22 mouse cellular contexts compared by ENCODE assay signal in the genomic region with DNA sequence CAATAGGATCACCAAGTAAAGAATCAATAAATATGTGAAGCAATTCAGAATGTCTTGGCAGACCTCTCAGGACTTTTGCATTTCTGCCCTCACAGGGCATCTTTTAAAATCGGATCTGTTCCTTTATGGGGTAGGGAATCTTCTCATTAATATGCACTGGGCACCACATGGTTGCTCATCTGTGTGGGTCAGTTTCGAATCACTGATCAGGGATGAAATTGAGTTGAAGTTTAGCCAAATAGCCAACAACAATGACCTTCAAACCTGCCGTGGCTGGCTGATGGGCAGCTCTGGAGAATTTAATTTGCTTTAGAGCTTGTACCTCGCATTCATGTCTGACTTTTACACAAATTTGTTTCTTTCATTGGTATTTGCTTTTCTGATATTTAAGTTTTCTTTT.
DNase-seq lines count a peak whose midpoint lies in the region; ATAC-seq lines count a peak whose summit lies in the region.
"Had no signal": no experiment of that assay in that cellular context is flagged by ENCODE, and none has a peak within 500 bp of the region (broad histone marks: within the 10 kb centered on the region; RNA-seq: fewer than 3 reads in every experiment).

No protein-coding gene starts in this region.

- no peaks in the 10 kb centered on the region for H3K27me3 ChIP-seq in hindbrain, embryonic 14.5 days (ENCODE audit: control insufficient read depth, insufficient read depth, low read length)
- no peaks in the 10 kb centered on the region for H3K27me3 ChIP-seq in hindbrain, embryonic 11.5 days (ENCODE audit: control insufficient read depth, insufficient read depth, low read length)
- H3K27me3 ChIP-seq in midbrain, embryonic 14.5 days (ENCODE audit: control insufficient read depth, insufficient read depth, low read length), result no peaks in the 10 kb centered on the region
- no peaks in the 10 kb centered on the region for H3K27me3 ChIP-seq in midbrain, embryonic 10.5 days (ENCODE audit: low read depth, poor library complexity, severe bottlenecking)
- H3K27me3 ChIP-seq: forebrain, embryonic 12.5 days; liver, embryonic 13.5 days; neural tube, embryonic 15.5 days had no signal

- ATAC-seq in hindbrain, embryonic 14.5 days (ENCODE audit: low FRiP score), result no peak
- ATAC-seq in hindbrain, embryonic 11.5 days (ENCODE audit: low FRiP score), result no peak
- ATAC-seq in midbrain, embryonic 14.5 days (ENCODE audit: low FRiP score, low TSS enrichment), result no peak
- ATAC-seq: inflammation-experienced regulatory T-cells, adult 6 months had no signal

- WGBS in hindbrain, embryonic 14.5 days, result 38% methylated on average over 4 of the region's 4 CpGs
- WGBS in hindbrain, embryonic 11.5 days, result 57% methylated on average over 4 of the region's 4 CpGs
- WGBS in midbrain, embryonic 14.5 days, result 10% methylated on average over 4 of the region's 4 CpGs
- 60% methylated on average over 4 of the region's 4 CpGs for WGBS in midbrain, embryonic 10.5 days

- H3K9ac ChIP-seq in hindbrain, embryonic 14.5 days, result no peak overlapping the region
- H3K9ac ChIP-seq in hindbrain, embryonic 11.5 days (ENCODE audit: low read depth, low read length), result no peak overlapping the region
- no peak overlapping the region for H3K9ac ChIP-seq in midbrain, embryonic 14.5 days (replicated peaks; ENCODE audit: low read length)
- H3K9ac ChIP-seq: forebrain, embryonic 12.5 days; liver, embryonic 13.5 days; lung, embryonic 14.5 days; neural tube, embryonic 15.5 days had no signal

- H3K4me3 ChIP-seq in hindbrain, embryonic 14.5 days (replicated peaks; ENCODE audit: low read length), result no peak overlapping the region
- H3K4me3 ChIP-seq in hindbrain, embryonic 11.5 days (ENCODE audit: low read depth, low read length), result no peak overlapping the region
- H3K4me3 ChIP-seq in midbrain, embryonic 14.5 days (replicated peaks; ENCODE audit: low read depth, low read length), result no peak overlapping the region
- H3K4me3 ChIP-seq in midbrain, embryonic 10.5 days, result no peak overlapping the region
- H3K4me3 ChIP-seq: forebrain, embryonic 12.5 days; gastrocnemius, adult 2 months; left cerebral cortex, adult 2 months; liver, embryonic 13.5 days; neural tube, embryonic 15.5 days had no signal

- H3K9me3 ChIP-seq in hindbrain, embryonic 14.5 days (ENCODE audit: control insufficient read depth, low read length), result no peaks in the 10 kb centered on the region
- H3K9me3 ChIP-seq in hindbrain, embryonic 11.5 days (ENCODE audit: control insufficient read depth, low read length), result no peaks in the 10 kb centered on the region
- H3K9me3 ChIP-seq in midbrain, embryonic 14.5 days (ENCODE audit: control insufficient read depth, low read length), result no peaks in the 10 kb centered on the region
- no peaks in the 10 kb centered on the region for H3K9me3 ChIP-seq in midbrain, embryonic 10.5 days (replicated peaks)
- H3K9me3 ChIP-seq: forebrain, embryonic 12.5 days; liver, embryonic 13.5 days; neural tube, embryonic 15.5 days had no signal

- H3K36me3 ChIP-seq in hindbrain, embryonic 14.5 days (replicated peaks; ENCODE audit: control insufficient read depth, insufficient read depth), result no peaks in the 10 kb centered on the region
- H3K36me3 ChIP-seq in hindbrain, embryonic 11.5 days (ENCODE audit: control insufficient read depth, insufficient read depth, low read length), result no peaks in the 10 kb centered on the region
- no peaks in the 10 kb centered on the region for H3K36me3 ChIP-seq in midbrain, embryonic 14.5 days (ENCODE audit: control insufficient read depth, insufficient read depth, low read length)
- no peaks in the 10 kb centered on the region for H3K36me3 ChIP-seq in midbrain, embryonic 10.5 days
- H3K36me3 ChIP-seq: forebrain, embryonic 12.5 days; liver, embryonic 13.5 days; neural tube, embryonic 15.5 days had no signal

- H3K4me1 ChIP-seq in hindbrain, embryonic 14.5 days (replicated peaks; ENCODE audit: control insufficient read depth, insufficient read depth, low read length), result no peaks in the 10 kb centered on the region
- H3K4me1 ChIP-seq in hindbrain, embryonic 11.5 days (replicated peaks; ENCODE audit: control insufficient read depth, insufficient read depth, low read length), result no peaks in the 10 kb centered on the region
- no peaks in the 10 kb centered on the region for H3K4me1 ChIP-seq in midbrain, embryonic 14.5 days (ENCODE audit: control insufficient read depth, insufficient read depth, low read length)
- peaks cover 5% of the 10 kb centered on the region; the same call in 1 of the 2 replicates for H3K4me1 ChIP-seq in midbrain, embryonic 10.5 days
- H3K4me1 ChIP-seq: forebrain, embryonic 12.5 days; liver, embryonic 13.5 days; neural tube, embryonic 15.5 days had no signal

- H3K4me2 ChIP-seq in hindbrain, embryonic 14.5 days (replicated peaks), result no peak overlapping the region
- no peak overlapping the region for H3K4me2 ChIP-seq in hindbrain, embryonic 11.5 days (replicated peaks; ENCODE audit: low read depth, low read length)
- H3K4me2 ChIP-seq in midbrain, embryonic 14.5 days (ENCODE audit: low read length), result no peak overlapping the region
- H3K4me2 ChIP-seq: forebrain, embryonic 12.5 days; heart, embryonic 11.5 days; liver, embryonic 13.5 days; lung, embryonic 14.5 days; neural tube, embryonic 15.5 days had no signal

- intact Hi-C loops in heart, postnatal 25 days (cut with DNase I), result no loop called here

- no peak overlapping the region for H3K27ac ChIP-seq in hindbrain, embryonic 14.5 days
- H3K27ac ChIP-seq in hindbrain, embryonic 11.5 days (ENCODE audit: low read depth, low read length), result no peak overlapping the region
- no peak overlapping the region for H3K27ac ChIP-seq in midbrain, embryonic 14.5 days (replicated peaks; ENCODE audit: low read depth, low read length)
- no peak overlapping the region for H3K27ac ChIP-seq in midbrain, embryonic 10.5 days (replicated peaks)
- H3K27ac ChIP-seq: forebrain, embryonic 12.5 days; gastrocnemius, adult 2 months; left cerebral cortex, adult 2 months; liver, embryonic 13.5 days; neural tube, embryonic 15.5 days had no signal

- peak; percentile 25 for DNase-seq in hindbrain, embryonic 14.5 days (ENCODE audit: low spot score)
- DNase-seq in hindbrain, embryonic 11.5 days (ENCODE audit: low spot score), result no peak
- DNase-seq in midbrain, embryonic 14.5 days, result peak; percentile 5
- no peak for DNase-seq in midbrain, embryonic 10.5 days (ENCODE audit: low spot score)
- DNase-seq in kidney, adult 9 months, result peak; percentile 80
- DNase-seq in kidney, postnatal 36 days, result peak; percentile 42 to 51
- DNase-seq in heart, postnatal 25 days (ENCODE audit: low spot score), result no peak
- DNase-seq in layer of hippocampus, postnatal 14 days (ENCODE audit: low spot score in 2 of 2), result no peak
- DNase-seq: adrenal gland, adult 2 months; B cell, adult 2 months; gastrocnemius, adult 2 months; heart, postnatal 10 days; liver, embryonic 13.5 days; lung, embryonic 14.5 days; lung, postnatal 36 days; spleen, adult 18-20 months; thymus, postnatal 36 days had no signal

Comparison
In these comparisons a context has a peak if more than half of its experiments do, and no peak if none do; other contexts are left out.
1. DNase-seq: peak in hindbrain, embryonic 14.5 days (single experiment), midbrain, embryonic 14.5 days (single experiment), kidney, adult 9 months (single experiment) and kidney, postnatal 36 days (2 of 2); none in hindbrain, embryonic 11.5 days (single experiment), midbrain, embryonic 10.5 days (single experiment), heart, postnatal 25 days (single experiment) and layer of hippocampus, postnatal 14 days (0 of 2).